Mouse (Mus musculus): ENCODE measurements at regions not wholly inside any gene's neighbourhood (a gene's known extent, or its start where the extent isn't known, plus 50 kb on each side); places are given as distances from the start of the nearest gene placed in this dataset.

DNA sequence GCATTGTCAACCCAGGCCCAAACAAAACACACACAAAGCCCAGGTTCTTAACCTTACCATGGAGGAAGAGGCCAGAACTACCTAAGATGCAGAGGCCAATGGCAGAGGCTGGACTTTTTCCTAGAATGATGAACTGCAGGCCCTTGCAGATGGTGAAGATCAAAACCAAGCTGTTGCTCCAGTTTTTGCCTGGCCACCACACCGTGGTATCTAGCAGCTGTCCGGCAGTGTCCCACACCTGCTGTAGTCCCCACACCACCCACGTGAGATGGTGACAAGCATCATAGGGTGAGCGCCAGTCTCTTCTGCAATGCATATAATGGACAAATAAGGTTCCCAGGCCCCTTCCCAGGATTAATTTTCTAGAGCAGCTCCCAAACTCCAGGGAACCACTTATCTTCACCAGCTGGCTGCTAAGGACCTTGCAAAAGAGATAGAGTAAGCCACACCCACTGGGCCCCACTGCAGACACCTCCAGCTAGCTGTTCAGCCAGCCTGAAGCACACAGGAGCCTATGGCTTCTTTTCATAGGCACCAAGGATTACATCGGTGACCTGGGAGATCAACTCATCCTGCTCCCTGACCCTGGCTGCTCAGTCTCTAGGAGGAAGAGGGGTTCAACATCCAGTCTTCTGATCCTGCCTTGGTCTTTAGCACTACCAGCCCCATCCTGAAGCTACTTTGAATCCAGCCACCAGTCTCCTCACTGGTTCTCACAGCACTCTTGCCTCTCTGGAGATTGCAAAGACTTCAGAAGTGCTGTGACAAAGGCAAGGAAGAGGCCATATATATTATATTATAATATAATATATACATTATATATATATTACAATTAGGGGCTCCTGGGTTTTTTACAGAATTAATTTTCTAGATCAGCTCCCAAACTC is 55.6 kb upstream of the Lrpap1 start:
- Histone ChIP-seq H3K4me3 (ENCODE audit: control insufficient read depth in 1 of 2, insufficient read depth in 1 of 2, low read depth in 2 of 2, low read length in 2 of 2) (no peak overlapping the region), H3K9me3 (replicated peaks; ENCODE audit: insufficient read depth, low read length) (no peaks in the 10 kb centered on the region), H3K27ac (ENCODE audit: control insufficient read depth, low read depth, low read length) (no peak overlapping the region), H3K36me3 (ENCODE audit: control insufficient read depth in 1 of 2, insufficient read depth in 2 of 2, low read length in 2 of 2) (no peaks in the 10 kb centered on the region), H3K4me1 (ENCODE audit: control insufficient read depth in 1 of 2, insufficient read depth in 2 of 2, low read length in 2 of 2) (no peaks in the 10 kb centered on the region), H3K9ac (ENCODE audit: control insufficient read depth, low read depth, low read length, poor library complexity, severe bottlenecking) (no peak overlapping the region), H3K79me2 (ENCODE audit: control insufficient read depth, insufficient read depth, low read length, poor library complexity) (no peaks in the 10 kb centered on the region), H3K27me3 (ENCODE audit: control insufficient read depth in 1 of 2, insufficient read depth in 2 of 2, low read length in 2 of 2) (no peaks in the 10 kb centered on the region)
- TF ChIP-seq USF2 (IDR thresholded peaks at IDR 0.05; ENCODE audit: borderline replicate concordance in 1 of 2, insufficient read depth in 1 of 2, low read depth in 1 of 2, low read length in 2 of 2): no peak
- TF ChIP-seq NRF1 (IDR thresholded peaks at IDR 0.05; ENCODE audit: insufficient read depth, low read depth, low read length, poor library complexity, severe bottlenecking): no peak
- no peak for TF ChIP-seq ZNF384 (IDR thresholded peaks at IDR 0.05; ENCODE audit: low read depth, low read length)
- no peak for DNase-seq (ENCODE audit: low read depth, low spot score)

DNA sequence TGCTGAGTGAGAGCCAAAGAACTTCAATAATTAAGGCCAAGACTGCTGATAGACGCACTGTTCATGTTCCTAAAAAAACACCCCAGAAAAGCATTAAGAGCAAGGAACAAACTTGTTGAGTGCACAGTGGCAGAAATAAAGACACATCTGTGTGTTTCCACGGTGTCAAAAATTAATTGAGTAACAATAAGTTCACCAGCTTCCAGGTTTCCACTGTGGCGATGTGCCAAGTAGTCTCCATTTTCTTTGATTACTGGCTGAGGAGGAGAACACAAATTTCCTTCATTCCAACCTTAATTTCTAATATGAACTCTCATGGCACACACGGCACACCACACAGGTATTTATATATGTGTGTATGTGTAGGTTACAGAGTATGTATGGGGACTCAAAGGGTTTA is 54.3 kb upstream of the Lrpap1 start:
- H3K27ac ChIP-seq (ENCODE audit: control insufficient read depth, low read depth, low read length): no peak overlapping the region
- no peaks in the 10 kb centered on the region for H3K79me2 ChIP-seq (ENCODE audit: control insufficient read depth, insufficient read depth, low read length, poor library complexity)
- no peaks in the 10 kb centered on the region for H3K4me1 ChIP-seq (ENCODE audit: control insufficient read depth in 1 of 2, insufficient read depth in 2 of 2, low read length in 2 of 2)
- H3K9me3 ChIP-seq (replicated peaks; ENCODE audit: insufficient read depth, low read length): no peaks in the 10 kb centered on the region
- no peak for DNase-seq (ENCODE audit: low read depth, low spot score)
- no peaks in the 10 kb centered on the region for H3K27me3 ChIP-seq (ENCODE audit: control insufficient read depth in 1 of 2, insufficient read depth in 2 of 2, low read length in 2 of 2)
- H3K36me3 ChIP-seq (ENCODE audit: control insufficient read depth in 1 of 2, insufficient read depth in 2 of 2, low read length in 2 of 2): no peaks in the 10 kb centered on the region
- TF ChIP-seq ZKSCAN1 (IDR thresholded peaks at IDR 0.05; ENCODE audit: low read depth, low read length) (no peak), RAD21 (IDR thresholded peaks at IDR 0.05; ENCODE audit: low read depth, low read length) (no peak), RCOR1 (IDR thresholded peaks at IDR 0.05; ENCODE audit: low read depth, low read length) (no peak)
- no peak overlapping the region for H3K4me3 ChIP-seq (ENCODE audit: control insufficient read depth in 1 of 2, insufficient read depth in 1 of 2, low read depth in 2 of 2, low read length in 2 of 2)
- H3K9ac ChIP-seq (ENCODE audit: control insufficient read depth, low read depth, low read length, poor library complexity, severe bottlenecking): no peak overlapping the region

DNA sequence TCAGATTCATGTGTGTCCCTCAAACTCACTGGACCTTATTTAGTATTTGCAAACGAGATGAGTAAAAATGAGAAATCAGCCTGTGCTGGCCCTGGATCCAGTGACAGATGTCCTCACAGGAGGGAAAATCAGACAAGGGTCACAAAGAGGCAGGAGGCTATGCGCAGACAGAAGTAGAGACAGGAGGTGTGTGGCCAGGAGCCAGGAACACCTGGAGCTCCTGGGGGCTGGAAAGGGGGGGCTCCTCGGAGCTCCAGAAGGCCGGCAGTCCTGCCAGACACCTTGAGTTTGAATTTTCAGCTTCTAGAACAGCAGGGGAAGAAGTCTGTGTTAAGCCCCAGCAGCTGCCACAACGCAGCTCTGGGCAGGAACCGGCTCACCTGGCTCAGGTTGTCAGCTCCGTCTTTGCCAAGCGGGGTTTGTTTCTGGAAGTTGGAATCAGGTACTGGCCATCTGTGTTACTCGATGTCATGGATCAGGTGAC is 53.7 kb upstream of the Lrpap1 start:
- no peak for TF ChIP-seq SMC3 (IDR thresholded peaks at IDR 0.05; ENCODE audit: low read depth, low read length)
- no peak for TF ChIP-seq TCF12 (IDR thresholded peaks at IDR 0.05; ENCODE audit: low read depth, low read length)
- TF ChIP-seq SIN3A (IDR thresholded peaks at IDR 0.05; ENCODE audit: low read length): no peak
- no peak for TF ChIP-seq KAT2A (conservative IDR thresholded peaks at IDR 0.05; ENCODE audit: low read depth, low read length)
- no peak for TF ChIP-seq MAFK (IDR thresholded peaks at IDR 0.05; ENCODE audit: borderline replicate concordance, low read depth, low read length)
- TF ChIP-seq GATA1 (IDR thresholded peaks at IDR 0.05; ENCODE audit: low read depth, low read length): no peak
- no peak for TF ChIP-seq NRF1 (IDR thresholded peaks at IDR 0.05; ENCODE audit: insufficient read depth, low read depth, low read length, poor library complexity, severe bottlenecking)
- TF ChIP-seq ZC3H11A (IDR thresholded peaks at IDR 0.05; ENCODE audit: low read depth, low read length): no peak
- TF ChIP-seq ELF1 (IDR thresholded peaks at IDR 0.05; ENCODE audit: low read depth, low read length): no peak
- no peak for TF ChIP-seq ZNF384 (IDR thresholded peaks at IDR 0.05; ENCODE audit: low read depth, low read length)
- no peak overlapping the region for H3K9ac ChIP-seq (ENCODE audit: control insufficient read depth, low read depth, low read length, poor library complexity, severe bottlenecking)
- DNase-seq (ENCODE audit: low read depth, low spot score): no peak
- H3K9me3 ChIP-seq (replicated peaks; ENCODE audit: insufficient read depth, low read length): no peaks in the 10 kb centered on the region
- H3K27ac ChIP-seq (ENCODE audit: control insufficient read depth, low read depth, low read length): no peak overlapping the region
- H3K79me2 ChIP-seq (ENCODE audit: control insufficient read depth, insufficient read depth, low read length, poor library complexity): no peaks in the 10 kb centered on the region
- H3K4me1 ChIP-seq (ENCODE audit: control insufficient read depth in 1 of 2, insufficient read depth in 2 of 2, low read length in 2 of 2): no peaks in the 10 kb centered on the region
- no peaks in the 10 kb centered on the region for H3K36me3 ChIP-seq (ENCODE audit: control insufficient read depth in 1 of 2, insufficient read depth in 2 of 2, low read length in 2 of 2)
- H3K27me3 ChIP-seq (ENCODE audit: control insufficient read depth in 1 of 2, insufficient read depth in 2 of 2, low read length in 2 of 2): no peaks in the 10 kb centered on the region
- H3K4me3 ChIP-seq (ENCODE audit: control insufficient read depth in 1 of 2, insufficient read depth in 1 of 2, low read depth in 2 of 2, low read length in 2 of 2): no peak overlapping the region

All from MEL (cell line).